Mouse (Mus musculus) urinary bladder, postnatal 36 days (tissue): ENCODE data around the gene Nr3c2.

Experiments used
- DNase-seq, 2 experiments: peaks; one replicate each; pipeline ENCODE4 v3.0.0; 2022; ENCODE audit warnings: low spot score in 2 of 2, mixed read lengths in 1 of 2

Gene Nr3c2

DNA sequence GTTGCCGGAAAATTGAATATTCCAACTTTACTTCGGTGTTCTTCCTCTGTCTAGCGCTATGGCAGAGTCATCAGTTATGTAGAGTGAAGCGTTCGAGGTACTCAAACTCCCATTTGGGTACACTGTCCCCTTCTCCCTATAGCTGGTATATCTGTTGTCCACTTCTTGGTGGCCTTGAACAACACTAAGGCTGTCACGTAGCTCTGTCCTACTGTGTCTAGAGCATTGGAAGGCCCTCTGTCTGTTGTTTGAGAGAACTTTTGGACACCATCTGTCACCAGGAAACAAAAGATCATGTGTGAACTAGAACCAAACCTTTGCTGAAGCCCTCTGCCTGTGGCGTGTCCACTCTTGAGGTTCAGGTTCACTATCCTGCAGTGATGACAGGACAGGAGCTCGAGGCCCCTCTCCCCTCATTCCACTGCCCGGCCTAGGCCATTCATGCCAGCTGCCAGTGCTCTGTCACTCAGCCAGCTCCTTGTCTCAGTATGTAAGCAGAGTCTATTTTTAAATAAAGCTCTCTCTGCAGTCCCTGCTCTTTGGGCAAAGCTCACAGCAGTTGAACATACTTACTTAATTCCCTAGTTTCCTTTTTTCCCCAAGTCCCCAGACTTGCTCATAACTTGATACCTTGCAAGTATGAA is 72.6 kb downstream of the Nr3c2 start:
- no peak for DNase-seq

DNA sequence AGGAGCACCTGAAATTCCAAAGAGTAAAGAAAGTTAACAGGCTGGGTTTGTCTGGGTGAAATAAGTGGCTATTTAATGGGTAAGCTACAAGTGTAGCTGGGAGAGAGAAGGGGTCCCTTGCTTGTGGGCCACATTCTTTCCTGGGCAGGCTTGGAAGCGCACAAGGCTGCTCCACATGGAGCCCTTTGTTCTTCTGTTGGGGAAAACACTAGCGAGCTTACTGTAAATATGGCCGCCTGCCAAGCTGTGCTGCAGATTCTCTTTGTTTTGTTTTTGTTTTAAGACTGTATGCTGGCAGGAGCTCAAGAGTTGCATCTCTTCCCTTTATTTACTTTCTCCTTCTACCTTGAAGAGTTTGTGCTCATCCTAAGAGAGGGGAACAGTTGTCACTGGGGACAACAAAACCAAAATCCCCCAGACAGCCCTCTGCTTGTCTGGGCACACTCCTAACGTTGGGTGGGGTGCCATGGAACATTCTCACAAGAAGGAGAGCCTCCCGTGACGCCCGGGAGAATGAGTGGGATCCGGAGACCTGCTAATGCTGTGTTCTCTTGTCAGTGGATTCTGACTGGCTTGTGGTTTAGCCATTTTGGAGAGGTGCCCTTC is 73.8 kb downstream of the Nr3c2 start:
- DNase-seq, result no peak

DNA sequence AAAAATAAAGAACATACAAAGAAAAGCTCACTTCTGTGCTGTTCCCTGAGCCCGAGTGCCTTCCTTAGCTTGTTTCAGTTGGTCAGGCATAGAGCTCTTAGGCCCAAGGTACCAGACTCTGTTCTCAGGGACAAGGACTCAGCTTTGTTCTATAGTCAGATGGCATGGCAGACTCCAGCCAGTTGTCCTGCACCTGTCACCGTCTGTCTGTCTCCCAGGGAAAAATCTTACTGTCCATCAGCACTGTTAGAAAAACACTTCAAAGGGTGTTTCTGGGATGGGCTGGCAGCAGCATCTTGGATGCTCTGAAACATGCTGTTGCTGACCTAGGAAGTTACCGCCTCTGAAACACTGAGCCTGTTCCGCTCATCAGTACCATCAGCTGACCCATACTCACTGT is 78.7 kb downstream of the Nr3c2 start:
- no peak for DNase-seq

DNA sequence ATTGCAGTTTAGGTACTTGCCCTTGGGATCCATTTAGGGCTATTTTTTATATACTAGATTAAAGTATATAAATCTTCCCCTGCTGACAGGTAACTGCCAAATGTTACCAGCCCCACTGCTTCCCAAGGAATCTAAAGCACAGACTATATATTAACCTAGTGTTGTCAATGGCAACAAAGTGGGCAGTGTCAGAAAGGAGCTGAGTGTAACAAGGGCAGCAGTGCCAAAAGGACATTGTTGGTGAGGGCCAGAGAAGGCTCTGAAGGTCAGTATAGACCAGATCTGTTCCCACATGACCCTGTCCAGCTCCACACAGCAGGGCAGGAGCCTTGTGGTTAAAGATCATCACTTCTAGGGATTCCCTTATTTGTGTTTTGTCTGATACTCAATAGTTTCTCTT is 84.8 kb downstream of the Nr3c2 start:
- no peak for DNase-seq

DNA sequence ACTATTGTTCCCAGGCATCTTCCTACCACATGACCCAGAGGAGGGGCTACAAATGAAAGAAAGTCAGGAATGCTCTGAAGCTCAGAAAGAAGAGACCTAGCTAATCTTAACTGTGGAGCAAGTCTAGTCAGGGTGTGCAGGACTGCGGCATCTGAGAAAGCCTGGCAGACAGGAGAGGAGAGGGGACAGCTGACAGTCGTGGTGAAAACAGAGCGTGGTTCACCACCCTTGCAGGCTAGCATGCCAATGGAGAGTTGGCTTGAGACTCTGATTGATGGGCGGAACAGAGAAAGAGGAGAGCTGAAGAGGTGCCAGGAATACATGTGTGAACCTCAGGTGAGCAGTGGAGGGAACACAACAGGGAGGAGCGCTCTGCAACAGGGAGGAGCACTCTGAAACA is 85.6 kb downstream of the Nr3c2 start:
- no peak for DNase-seq

DNA sequence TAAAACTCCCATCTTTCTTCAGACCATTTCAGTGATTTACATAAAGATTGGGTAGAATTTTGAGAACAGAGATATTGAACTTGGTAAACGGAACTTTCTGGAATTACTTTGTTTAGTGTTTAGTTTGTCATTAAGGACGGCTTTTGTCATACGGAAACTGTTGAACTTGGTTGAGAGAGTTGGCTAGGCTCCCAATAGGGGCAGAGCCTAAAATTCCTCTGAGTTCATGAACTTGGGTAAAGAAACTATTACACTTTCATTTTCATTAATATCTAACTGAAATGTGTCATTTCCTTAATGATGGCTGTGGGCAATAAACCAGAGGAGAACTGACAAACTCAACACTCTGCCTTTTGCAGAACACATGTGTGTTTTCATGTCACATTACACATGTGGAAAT is 88.6 kb downstream of the Nr3c2 start:
- no peak for DNase-seq

DNA sequence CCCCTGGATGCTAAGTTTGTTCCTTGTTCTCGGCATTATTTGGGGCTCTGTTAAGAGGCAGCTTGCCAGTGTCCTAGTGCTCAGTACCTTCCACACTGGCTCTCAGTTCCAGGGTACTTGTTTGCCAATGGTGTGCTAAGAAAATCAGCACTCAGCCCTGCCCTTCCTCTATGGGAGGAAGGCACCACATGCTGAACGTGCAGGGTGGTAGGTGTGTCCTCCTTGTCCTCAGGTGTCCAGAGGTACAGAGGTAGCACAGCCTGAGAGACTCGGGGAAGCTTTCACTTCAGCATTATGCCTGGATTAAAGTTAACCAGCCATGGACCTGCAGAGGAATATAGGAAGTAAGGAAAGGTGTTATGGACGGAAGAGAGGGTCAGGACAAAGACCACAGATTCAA is 99.0 kb downstream of the Nr3c2 start:
- no peak for DNase-seq

DNA sequence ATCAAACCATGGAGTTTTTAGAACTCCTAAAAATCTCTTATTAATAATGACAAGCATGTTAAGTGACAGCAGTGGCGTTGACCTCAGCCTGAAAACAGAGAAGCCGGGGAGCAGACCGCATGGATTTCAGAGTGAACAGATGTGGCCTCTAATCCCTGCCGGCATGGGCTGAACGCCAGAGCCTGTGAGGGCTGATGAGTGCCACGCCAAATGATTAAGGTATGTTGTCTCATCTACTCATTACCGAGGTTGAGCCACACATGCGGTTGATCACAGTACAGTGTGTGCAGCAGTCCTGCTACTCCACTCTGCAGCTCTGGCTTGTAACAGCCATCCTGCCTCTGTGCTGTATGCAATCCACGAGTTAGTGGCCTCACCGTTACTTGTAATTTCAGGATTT is 110.2 kb downstream of the Nr3c2 start:
- DNase-seq, result no peak

DNA sequence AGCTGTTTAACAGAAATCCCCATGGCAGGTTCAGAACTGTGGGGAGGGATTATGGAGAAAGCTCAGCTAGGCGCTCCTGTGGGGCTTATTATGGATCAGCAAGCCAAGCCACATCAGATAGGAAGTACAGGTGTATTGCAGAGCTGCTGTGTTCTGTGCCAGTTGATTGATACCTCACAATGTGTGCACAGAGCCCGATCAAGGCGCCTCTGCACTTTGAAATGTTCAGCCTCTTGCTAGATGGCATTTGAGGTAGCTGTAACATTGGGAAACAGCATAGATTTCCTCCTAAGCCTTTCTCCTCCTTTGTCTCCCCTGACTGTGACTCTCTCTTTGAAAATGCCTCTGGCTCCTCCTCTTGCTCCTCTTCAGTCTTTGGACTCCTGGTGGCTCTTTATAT is 112.7 kb downstream of the Nr3c2 start:
- DNase-seq, result no peak

DNA sequence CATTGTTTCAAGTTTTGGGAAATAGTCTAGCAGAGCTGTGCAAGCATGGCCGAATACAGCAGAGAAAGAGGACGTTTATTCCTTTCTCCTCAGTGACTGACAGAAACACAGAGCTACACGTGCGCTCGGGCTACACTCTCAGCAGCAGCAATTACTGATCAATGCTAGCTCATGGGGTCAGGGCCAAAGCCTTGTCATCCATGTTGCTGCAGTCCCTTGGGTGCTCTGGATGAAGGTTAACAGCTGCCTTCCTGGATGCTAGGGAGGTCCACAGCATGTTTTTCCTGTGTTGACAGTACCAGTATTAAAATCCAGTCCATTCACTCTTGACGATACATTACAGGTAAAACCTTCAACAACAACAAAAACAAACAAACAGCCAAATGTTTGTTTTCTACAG is 113.4 kb downstream of the Nr3c2 start:
- DNase-seq, result no peak

DNA sequence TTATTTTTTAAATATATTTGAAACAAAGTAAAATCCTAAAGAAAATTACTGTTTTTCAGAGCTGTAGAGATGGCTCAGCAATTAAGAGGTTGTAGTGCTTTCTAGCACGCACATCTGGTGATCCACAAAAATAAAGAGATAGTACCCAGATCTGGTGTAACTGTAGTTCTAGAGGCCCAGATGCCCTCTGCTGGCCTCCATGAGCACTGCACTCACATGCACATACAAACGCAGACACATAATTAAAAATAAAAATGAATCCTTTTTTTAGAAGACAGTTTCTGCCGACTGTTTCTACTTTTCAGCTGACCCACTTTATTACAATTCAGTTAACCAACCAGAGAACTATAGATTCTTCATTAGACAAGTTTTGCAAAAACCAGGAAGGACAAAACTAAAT is 117.5 kb downstream of the Nr3c2 start:
- DNase-seq, result no peak

DNA sequence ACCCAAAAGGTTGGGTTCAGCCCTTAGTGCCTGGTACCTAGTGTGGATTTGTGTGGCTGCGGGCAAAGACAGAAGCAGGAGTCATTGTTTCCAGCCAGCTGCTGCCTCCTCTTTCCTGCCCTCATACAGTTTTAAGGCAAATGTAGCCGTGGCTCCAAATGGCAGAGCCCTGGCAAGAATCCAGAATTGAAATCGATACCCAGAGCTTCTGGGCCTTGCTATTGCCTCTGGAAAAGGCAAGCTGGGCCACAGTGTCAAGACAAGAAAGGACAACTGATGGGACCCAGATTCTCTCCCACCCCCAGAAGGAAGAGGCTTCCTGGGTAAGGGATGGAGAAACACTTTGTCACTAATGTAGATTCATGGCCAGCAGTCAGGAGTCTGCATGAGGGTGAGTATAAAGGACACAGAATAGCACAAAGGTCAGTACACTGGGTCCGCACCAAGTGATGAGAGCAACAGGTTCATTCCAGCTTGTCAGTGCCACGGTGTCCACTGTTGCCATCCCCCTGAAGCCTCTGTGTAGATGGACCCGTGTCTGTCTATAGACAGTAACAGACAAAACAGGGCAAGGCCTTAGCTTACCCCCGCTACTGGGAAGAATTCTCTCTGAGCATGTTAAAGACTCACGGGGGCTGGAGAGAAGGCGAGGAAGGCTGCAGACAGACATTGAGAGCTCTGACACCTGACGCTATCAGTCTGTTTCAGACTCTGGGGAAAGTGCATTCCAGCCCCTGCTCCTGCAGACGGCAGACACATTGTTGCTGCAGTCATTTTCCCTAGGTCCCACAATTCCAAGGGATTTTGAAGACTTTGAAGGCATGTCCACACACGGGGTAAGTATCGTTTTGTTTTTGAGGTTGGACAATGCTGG is 124.8 kb downstream of the Nr3c2 start:
- no peak for DNase-seq

DNA sequence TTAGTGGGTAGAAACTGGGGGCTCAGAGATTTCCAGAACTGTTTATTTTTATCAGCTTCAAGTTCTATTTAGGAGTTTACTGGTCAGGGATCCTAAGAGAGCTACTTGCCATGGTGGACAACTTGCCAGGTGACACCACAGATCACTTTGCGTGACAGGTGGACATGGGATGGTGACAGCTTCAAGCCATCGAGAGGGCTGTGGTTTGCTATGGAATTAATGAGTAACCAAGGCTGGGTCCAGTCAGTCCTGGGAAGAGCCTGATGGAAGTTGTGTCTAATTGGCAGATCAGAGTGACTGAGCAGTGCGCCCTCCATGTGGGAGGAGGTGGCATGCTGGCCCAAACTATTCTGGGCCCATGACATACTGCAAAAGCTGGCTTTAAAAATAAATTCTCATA is 132.0 kb downstream of the Nr3c2 start:
- DNase-seq, result no peak

DNA sequence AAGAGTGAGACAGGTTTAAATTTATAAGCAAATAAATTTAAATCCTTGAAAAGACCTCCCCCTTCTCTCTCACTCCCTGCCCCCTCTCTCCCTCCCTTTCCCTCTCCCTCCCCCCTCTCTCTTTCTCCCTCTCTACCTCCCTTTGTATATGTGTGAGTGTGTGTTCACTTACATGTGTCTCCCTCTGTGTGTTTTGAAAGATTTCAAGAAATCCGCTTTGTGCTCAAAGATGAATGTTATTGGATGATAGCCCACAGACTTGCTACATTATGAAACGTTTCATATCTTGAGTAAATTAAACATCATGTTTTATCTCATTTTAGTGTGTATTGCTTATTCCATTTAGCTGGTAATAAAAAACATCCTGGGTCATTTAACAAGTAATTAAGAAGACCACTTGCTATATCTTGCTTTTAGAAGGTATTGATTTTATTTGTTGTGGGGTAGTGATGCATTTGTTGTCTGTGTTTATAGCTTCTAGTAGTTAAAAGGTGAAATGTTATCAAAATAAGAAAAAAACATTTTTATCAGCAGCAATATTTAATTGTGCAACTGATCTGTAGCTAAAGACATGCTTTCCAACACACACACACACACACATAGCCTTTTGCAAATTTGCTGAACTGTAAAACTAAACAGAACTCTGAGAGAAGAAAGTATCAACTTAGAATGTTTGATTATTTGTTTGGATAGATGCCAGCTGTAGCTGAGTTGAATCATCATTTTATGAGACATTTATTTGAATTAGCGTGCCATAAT is 134.6 kb downstream of the Nr3c2 start:
- DNase-seq, result no peak

DNA sequence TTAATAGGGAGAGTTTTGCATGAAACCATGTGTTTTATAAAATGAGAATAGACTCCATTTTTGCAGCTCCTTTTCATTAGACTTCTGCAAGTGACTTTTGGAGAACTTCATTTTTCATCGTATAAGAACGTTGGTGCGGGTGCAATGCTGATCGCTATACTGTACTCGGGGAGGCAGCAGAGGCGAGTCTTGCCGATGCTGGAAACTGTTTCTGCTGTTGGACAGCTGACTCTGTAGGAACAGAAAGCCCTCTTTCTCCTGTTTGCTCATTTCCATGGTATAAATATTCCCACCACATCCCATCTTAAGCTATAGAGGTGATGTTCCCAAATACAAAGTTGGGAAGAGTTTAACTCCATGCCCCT is 135.2 kb downstream of the Nr3c2 start:
- DNase-seq, result no peak

DNA sequence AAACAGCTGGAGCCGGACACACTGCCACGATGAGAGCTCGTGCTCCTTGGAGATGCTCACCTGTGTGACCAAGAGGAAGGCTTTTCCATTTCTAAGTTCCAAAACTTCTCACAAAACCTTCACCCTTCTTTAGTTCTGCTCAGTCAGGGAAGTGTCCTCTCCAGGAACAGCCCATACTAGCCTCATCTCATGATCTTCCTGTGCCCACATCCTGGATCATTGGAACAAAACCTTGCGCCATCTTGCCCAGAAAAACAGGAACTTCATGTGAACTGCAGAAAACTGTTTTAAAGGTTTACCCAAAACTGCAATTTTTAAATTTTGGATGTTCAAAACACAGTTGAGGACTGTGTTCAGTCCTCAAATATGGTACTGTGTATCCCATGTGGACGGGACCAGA is 142.0 kb downstream of the Nr3c2 start:
- no peak for DNase-seq

DNA sequence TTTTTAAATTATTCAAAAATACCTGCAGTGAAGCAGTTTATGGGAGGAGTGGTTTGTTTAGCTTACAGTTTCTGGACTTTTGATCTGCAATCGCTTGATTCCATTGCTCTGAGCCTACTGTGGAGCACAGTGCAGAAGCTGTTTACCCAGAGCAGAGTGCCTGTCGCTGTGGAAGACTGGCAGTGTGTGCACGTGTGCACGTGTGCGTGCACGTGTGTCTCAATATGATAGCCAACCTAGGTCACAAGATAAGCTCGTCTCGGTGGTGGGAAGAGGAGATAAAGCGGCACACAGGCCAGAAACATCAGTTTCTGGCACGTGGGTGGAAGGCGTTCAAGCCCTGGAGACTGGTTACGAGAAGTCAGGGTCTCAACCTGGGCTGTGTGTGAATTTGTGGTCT is 145.6 kb downstream of the Nr3c2 start:
- DNase-seq, result no peak

DNA sequence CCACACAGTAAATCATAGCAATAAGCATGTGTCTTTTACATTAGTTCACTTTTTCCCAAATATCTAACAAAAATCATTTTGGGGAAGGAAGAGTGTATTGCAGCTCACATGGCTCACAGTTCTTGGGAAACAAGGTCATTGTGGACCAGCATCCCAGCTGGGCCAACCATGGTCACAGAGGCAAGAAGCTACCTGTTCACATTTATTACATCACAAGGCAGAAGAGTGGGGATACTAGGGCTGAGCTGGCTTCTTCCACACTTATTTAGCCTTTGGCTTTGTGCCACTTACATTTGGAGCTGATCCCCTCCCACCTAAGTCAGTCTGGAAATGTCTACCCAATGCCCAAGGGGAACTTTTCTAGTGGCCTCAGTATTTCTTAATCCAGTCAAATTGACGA is 146.5 kb downstream of the Nr3c2 start:
- DNase-seq, result no peak

DNA sequence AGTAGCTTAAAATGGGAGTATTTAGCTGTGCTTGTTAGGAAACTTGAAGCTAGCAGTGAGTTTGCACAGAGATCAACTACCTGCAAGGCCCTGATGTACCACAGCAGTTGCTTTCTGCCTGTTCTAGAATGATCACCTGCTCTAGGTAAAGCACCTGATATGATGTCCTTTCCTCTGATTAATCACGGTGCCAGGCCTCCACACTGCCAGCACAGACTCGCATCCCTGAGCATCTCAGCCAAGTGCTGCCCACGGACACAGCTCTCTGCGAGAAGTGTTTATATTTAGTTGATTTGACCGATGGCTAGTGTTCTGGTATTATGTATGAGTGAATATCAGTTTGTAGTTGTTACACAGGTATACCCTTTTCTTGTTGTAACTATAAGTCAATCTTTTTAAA is 147.0 kb downstream of the Nr3c2 start:
- DNase-seq, result no peak

DNA sequence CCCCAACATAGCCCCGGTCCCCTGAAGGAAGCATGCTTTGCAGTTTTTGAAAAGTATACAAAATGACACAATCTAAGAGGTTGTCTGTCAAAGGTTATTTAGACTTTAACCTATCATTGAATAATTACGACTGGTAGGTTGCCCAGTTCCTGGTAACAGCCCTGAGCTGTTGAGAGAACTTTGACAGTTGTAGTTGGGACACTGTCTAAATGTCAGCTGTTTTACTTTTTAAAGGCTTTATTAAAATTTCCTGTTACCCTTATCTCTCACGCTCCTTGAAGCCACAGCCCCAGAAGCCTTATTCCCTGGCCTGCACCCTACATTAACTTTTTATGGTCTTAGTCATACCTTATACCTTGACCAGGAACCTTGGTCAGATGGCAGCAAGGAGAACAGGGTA is 147.5 kb downstream of the Nr3c2 start:
- DNase-seq, result no peak

DNA sequence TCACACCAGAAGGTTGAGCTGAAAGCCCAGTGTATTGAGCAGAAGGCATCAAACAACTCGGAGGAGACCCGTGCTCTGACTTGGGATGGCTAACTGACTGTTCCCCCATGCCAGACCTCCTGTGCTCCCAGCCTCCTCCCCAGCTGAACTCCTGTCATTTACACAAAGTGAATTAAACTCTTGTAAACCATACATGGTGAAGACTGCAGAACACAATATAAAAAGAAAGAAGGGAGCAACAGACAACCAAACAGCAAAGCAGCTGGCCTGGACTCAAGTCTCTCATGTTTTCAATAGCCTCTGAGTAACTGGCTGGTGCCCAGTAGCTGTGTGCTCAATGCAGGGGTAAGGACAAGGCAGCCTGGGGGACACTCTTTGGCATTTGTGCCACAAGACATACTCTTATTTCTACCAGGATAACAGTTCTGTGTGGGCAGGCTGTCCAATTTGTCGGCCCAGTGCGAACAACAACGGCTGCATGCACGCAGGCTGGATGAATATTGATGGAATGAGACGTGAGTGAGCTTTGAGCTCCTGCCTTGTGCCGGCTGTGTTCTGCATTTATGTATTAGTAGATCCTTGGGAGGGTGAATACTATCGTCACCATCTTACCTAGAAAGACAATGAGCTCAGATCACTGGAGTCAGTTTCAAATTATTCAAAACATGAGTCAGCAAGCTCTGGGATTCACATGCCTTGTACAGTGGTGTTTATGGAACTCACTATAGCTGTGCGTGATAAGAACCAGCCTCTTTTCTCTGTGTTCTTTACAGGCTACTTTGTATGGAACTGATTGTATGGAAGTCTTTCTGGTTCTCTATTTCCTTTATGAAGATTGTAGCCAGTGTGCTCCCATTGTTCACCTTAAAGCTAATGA is 152.4 kb downstream of the Nr3c2 start:
- no peak for DNase-seq
